Mouse (Mus musculus) layer of hippocampus, postnatal 14 days (tissue): ENCODE results near the gene Creb3l2. TPM values are rescaled to one million over a fixed set of nuclear protein-coding genes. Genes with fewer than 3 reads are reported as not detected.
"Not testable (repeated sequence)": the region's sequence is repeated elsewhere in the genome, so short reads cannot be mapped to it uniquely, and the experiment has no call there.

ENCODE experiments used
- DNase-seq, 2 experiments: peaks; one replicate each; pipeline ENCODE4 v3.0.0; 2021 to 2022; ENCODE audit warnings: low spot score in 2 of 2, mixed read lengths in 1 of 2
- total RNA-seq, 2 experiments: library from RNA; stranded (reverse); gene quantifications; 2 replicates each; pipeline ENCODE4 v1.2.3; 2021

Creb3l2 gene
- total RNA-seq, 2 experiments from 2014 or later: 9.4 to 11.0 TPM

DNA sequence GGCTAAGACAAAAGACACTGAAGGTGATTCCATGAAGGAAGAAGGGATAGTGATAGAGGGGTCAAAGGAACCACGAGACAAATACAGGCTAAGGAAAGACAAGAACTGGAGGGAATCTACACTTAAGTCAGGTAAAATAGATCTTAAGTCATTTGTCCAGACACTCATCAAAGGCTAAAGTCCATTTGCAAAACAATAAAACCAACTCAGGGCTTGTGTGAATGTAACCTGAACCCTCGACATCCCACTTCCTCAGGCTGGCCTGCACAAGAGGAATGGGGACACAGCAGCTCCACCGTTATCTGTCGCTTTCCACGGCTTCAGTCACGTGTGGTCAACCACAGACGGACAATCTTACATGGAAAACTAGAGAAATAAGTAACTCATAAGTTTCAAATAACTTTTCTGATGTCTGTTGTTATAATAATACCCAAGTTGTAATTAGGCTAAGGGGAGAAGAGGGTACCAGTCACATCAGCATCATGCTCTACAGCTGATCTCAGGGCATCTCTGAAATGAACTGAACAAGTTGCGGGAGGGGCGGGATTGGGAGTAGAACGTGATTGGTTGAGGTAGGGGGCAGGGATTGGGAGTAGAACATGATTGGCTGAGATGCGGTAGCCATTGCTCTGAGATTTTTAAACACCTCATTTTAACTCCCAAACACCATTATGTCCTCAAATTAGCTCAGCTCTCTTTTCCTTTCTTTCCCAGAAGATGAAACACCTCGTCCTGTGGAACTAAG is 63.9 kb downstream of the Creb3l2 start:
- DNase-seq: no peak

DNA sequence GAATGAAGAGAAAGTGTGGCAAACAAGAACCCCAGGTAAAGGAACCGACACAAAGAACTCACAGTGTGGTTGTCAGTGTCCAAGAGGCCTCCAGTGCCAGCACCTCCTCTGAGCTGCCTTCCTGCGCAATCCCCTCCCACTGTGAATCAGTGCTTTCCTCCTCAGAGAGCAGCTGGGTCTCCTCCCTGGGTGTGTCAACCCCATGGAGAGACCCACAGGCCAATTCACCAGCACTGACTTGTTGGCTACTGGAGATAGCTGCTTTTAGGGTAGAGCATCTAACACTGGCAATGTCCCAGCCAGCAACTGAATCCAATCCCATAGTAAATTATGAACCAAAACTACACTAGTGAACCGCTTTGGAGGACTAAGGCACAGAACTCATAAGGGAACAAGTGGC is 64.6 kb downstream of the Creb3l2 start:
- DNase-seq: not testable (repeated sequence)

DNA sequence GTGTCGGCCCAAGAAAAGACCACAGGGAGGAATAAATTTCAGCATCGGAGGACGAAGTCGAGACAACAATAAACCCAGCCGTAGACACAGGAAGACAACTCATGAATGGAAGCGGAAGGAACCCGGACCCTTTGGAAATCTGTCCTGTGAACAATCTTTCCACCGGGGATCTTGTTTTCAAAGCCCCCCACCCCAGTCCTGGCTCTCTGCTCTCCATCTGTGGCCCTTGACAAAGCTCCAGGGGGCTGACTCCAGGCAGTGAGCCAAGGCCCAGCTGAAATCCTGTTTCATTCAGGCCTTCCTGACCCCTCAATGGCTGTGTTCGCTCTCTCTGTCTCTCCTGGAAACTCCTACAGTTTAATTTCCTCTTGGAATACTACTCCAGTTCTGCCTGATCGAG is 66.5 kb downstream of the Creb3l2 start:
- peak in 1 of 2 experiments; percentile 23 for DNase-seq

DNA sequence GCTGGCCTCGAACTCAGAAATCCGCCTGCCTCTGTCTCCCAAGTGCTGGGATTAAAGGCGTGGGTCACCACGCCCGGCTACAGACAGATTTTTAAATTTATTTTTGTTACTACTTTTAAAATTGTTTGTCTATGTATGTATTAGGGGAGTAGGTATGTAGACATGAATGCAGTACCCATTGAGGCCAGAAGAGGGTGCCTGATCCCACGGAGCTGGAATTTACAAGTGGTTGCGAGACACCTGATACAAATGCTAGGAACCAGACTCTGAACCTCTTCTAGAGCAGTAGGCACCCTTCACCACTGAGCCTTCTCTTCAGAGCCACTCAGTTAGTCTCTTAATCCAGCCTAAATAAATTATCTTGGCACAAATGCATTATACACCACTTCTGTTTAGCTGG is 70.6 kb downstream of the Creb3l2 start:
- no peak for DNase-seq

GRCm38 (mm10) chr6:37370566-37370965 is 71.4 kb downstream of the Creb3l2 start:
- no peak for DNase-seq

- no peak for DNase-seq
Observed at GRCm38 (mm10) chr6:37369750-37370149, 72.2 kb downstream of the Creb3l2 start.

- DNase-seq: no peak
Observed at GRCm38 (mm10) chr6:37368281-37368680, 73.7 kb downstream of the Creb3l2 start.

- no peak for DNase-seq
Observed at GRCm38 (mm10) chr6:37366991-37367390, 75.0 kb downstream of the Creb3l2 start.

GRCm38 (mm10) chr6:37365179-37365578 is 76.8 kb downstream of the Creb3l2 start:
- DNase-seq: no peak

GRCm38 (mm10) chr6:37364361-37364760 is 77.6 kb downstream of the Creb3l2 start:
- no peak for DNase-seq

- DNase-seq: no peak
Observed at GRCm38 (mm10) chr6:37360813-37361385, 81.0 kb downstream of the Creb3l2 start.

GRCm38 (mm10) chr6:37354449-37355179 is 87.3 kb downstream of the Creb3l2 start:
- DNase-seq: peak; percentile 72 to 88

GRCm38 (mm10) chr6:37353616-37354015 is 88.3 kb downstream of the Creb3l2 start:
- no peak for DNase-seq

DNA sequence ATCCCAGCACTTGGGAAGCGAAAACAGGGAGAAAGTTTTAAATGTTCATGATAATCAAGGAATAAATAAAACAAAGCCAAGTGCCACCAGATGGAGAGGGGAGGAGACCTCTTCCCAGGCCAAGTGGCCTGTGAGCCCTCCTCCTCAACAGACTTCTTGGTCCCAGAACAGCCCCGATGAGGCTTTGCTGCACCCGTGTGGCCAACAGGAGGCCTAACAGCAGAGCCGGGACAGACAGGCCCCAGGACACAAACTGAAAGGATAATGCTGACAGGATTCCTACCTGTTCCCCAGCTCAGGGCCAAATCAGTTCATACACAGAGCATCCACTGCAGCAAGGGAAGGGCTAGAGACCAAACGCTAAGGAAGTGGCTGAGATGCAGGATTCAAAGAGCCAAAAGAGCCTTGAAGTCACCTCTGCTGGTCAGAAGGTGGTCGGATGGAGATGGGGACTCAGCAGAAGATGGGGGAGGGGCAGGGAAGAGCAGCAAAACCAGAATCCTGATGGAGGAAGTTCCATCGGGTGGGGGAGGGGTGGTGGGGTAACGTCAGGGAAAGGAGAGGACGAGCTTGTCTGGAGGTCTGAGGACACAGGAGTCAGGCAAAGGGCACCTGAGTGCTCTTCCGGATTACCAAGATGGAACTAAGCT is 90.1 kb downstream of the Creb3l2 start:
- DNase-seq: peak; percentile 61 to 74

- no peak for DNase-seq
Observed at GRCm38 (mm10) chr6:37350315-37350714, 91.6 kb downstream of the Creb3l2 start.

- no peak for DNase-seq
Observed at GRCm38 (mm10) chr6:37347606-37348005, 94.3 kb downstream of the Creb3l2 start.

DNA sequence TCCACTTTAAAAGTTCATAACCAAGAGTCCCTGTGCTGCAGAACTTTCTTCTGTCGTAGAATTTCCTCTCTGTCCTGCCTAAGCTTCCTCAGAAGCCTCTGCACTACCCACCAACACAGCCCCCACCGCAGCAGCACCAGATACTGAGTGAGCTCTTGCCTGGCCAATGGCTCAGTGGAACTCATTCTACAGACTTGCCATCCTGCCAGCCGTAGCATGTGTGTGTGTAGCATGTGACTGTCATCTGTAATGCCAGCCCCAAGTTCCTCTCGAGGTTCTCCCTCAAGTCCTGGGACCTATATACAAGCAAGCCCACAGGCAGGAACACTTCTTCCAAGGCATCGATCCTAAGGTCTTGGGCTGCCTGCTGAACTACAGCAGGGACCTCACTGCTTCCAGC is 103.9 kb downstream of the Creb3l2 start:
- DNase-seq: no peak

DNA sequence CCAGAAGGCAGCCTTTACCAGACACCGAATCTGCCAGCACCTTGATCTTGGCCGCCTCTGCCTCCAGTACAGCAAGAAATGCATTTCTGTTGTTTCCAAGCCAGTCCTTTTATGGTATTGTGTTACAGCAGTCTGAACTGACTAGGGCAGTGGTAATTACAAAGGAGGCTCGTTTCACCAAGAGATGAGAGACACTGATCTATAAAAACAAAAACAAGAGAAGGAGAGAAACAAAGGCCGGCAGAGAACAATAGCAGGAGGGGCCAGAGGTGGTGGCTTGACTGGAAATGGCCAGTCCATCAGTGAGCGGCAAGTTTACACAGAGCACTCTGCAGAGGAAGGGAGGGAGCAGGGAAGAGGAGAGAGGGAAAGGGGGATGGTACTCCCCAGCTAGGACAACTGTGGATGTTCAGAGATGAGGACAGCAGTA is 105.1 kb downstream of the Creb3l2 start:
- DNase-seq: no peak

DNA sequence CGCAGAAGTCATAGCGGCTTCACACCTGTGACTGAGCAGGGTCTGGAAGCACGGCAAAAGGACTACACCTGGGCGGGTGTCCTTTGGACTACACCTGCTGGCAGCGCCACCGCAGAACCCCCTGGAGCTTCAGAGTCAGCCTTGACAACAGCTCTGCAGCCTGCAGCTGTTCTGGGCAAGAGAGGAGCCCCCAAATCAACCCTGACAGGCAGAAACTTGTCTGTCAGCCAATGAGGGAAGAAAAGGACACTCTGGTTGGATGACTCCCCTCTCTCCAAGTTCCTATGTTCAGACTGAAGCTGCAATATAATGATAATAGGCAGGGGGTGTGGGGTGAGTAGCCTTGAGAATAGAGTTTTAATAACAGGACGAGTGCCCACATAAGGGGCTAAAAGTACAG is 105.6 kb downstream of the Creb3l2 start:
- no peak for DNase-seq

DNA sequence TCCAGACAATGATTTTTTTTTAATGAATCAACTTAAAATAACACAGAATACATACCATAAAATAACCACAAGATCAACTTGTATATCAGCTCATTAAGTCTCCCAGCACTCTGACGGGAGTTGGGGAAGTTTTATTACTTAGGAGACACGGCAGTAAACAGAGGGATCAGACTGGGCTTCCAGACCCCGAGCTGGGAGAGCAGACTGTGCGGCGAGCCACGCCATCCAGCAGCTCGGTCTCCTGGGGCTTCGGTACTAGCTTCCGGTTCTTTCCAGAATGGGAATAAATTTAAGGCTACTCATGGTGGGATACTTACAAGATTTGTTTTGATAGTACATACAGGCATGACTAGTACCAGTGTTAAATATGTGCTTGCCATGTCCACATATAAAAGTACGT is 109.1 kb downstream of the Creb3l2 start:
- DNase-seq: no peak
